Comparison of ENCODE assay signal across 8 mouse cellular contexts in the genomic region with DNA sequence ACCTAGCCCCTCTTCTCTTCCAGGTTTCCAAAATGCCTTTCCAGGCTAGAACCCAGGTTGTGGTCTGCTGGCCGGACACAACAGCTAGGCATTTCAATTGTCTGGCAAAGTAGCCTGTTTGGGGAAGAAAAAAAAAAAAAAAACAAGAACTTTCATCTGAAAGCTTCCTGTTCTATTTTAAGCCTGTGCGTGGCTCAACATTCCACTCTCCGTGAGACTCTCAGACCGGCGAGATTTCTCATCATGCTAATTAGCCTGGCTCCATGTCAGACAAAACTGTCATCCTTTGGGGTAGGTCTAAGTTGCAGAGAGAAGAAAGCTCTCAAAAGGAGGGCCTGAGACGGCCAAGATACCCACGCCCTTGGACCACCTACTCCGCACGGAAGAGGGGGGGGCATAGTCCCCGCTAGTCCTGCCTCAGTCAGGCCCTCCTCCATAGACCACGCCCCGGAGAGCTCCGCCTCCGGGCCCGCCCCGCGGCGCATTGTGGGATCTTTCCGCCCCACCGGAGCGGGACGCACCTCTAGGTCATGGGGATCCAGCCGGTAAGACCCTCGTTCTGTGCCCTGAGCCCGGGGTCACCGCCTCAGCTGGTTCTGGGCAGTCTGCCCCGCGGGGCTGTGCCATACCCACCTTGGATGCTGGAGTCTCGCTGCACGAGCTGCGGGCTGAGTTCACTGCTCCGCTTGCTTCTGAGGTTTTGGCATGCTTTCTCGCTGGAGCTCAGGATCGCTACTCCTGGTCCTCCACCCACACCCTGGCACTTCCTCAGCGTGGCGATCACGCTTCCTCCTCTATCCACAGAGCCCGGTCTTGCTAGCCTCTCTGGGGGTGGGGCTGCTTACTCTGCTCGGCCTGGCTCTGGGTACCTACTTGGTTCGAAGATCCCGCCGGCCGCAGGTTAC. TPM values are rescaled to one million over a fixed set of nuclear protein-coding genes. Genes with fewer than 3 reads are reported as not detected.
DNase-seq lines count a peak whose midpoint lies in the region; ATAC-seq and TF ChIP-seq lines count a peak whose summit lies in the region.

A gene (plus strand): TSS at position 51 of the 905 bp plus-strand sequence.

- no peaks in the 10 kb centered on the region for H3K9me3 ChIP-seq in hindbrain, embryonic 12.5 days (replicated peaks)

- peaks cover 10% of the 10 kb centered on the region for H3K4me1 ChIP-seq in hindbrain, embryonic 12.5 days

- CTCF ChIA-PET in Patski (lab: Charles Lee) = interaction anchor here (0.7 to 1.9 kb wide), 3 partner anchors 9 to 14 kb away, joined by 3 to 7 read pairs (median 6); no protein-coding TSS in a partner anchor

- H3K36me3 ChIP-seq in hindbrain, embryonic 12.5 days = peaks cover 27% of the 10 kb centered on the region

- DNase-seq in Patski (ENCODE audit: low read depth, low spot score) = no peak
- peak; percentile 76 to 81 for DNase-seq in cerebellum, postnatal 25 days
- peak; percentile 23 to 48 for DNase-seq in frontal cortex, postnatal 14 days (ENCODE audit: low spot score in 2 of 2)
- DNase-seq in layer of hippocampus, postnatal 14 days (ENCODE audit: low spot score in 2 of 2) = peak; percentile 37 to 38
- peak; percentile 79 for DNase-seq in lung, postnatal 14 days
- peak; percentile 83 for DNase-seq in retina, embryonic 14.5 days (ENCODE audit: low spot score)
- peak; percentile 86 to 88 for DNase-seq in thymus, postnatal 36 days

- no peak for TF ChIP-seq CTCF in Patski (IDR thresholded peaks at IDR 0.05)

- POLR2A ChIA-PET in Patski (lab: Charles Lee) = interaction anchor here (0.6 to 1.1 kb wide), 2 partner anchors 45 to 50 kb away, joined by 4 read pairs; a partner anchor contains a TSS

- ATAC-seq in Patski = peak; percentile 84
- peak; percentile 97 for ATAC-seq in hindbrain, embryonic 12.5 days (ENCODE audit: low FRiP score)

- WGBS in hindbrain, embryonic 12.5 days = 3% methylated on average over 35 of the region's 43 CpGs

- H3K27me3 ChIP-seq in Patski = no peaks in the 10 kb centered on the region
- no peaks in the 10 kb centered on the region for H3K27me3 ChIP-seq in hindbrain, embryonic 12.5 days

- peak within 1 kb of the TSS; percentile 78 for H3K9ac ChIP-seq in hindbrain, embryonic 12.5 days

- peak within 1 kb of the TSS; percentile 79 for H3K4me2 ChIP-seq in hindbrain, embryonic 12.5 days (replicated peaks)

- peak within 1 kb of the TSS; percentile 66 for H3K27ac ChIP-seq in hindbrain, embryonic 12.5 days

- in situ Hi-C loops in Patski (cut with MboI; ENCODE audit: low pct_unique_long_range_greater_than_20kb) = loop anchor here (5.0 kb wide), 1 partner anchor 43 kb away; a partner anchor contains a TSS

- H3K4me3 ChIP-seq in hindbrain, embryonic 12.5 days = peak within 1 kb of the TSS; percentile 80

RNA-seq across cellular contexts. Expression of the gene that starts here (rescaled TPM):
- polyA plus RNA-seq in Patski (2021) = 104 TPM
- 24.1 and 25.9 TPM in 2 replicates for polyA plus RNA-seq in hindbrain, embryonic 12.5 days (2016; fragmentation: Nextera tagmentation; extraction: Ambion mirVana)
- total RNA-seq in layer of hippocampus, postnatal 14 days (2021) = 10 to 100 TPM; 24.0 to 31.4 TPM
